Mouse (Mus musculus) R1 (cell line): ENCODE measurements around the gene Hils1.
A peak's percentile ranks its signal among the peaks of the same experiment; 100 is the strongest.
"Not testable (repeated sequence)": the region's sequence is repeated elsewhere in the genome, so short reads cannot be mapped to it uniquely, and the experiment has no call there.

Source experiments
- DNase-seq: peaks from one replicate; pipeline ENCODE4 v3.0.0-alpha.2; 2018; ENCODE audit warnings: low read depth, low spot score

The Hils1 gene

GRCm38 (mm10) chr11:94952169-94952568 is 15.2 kb upstream of the Hils1 start:
- peak; percentile 77 for DNase-seq

- DNase-seq, result no peak
Observed at GRCm38 (mm10) chr11:94955103-94955502, 12.3 kb upstream of the Hils1 start.

- DNase-seq, result peak; percentile 81
Observed at GRCm38 (mm10) chr11:94957693-94958064, 9.7 kb upstream of the Hils1 start.

GRCm38 (mm10) chr11:94958065-94958858 is 9.1 kb upstream of the Hils1 start:
- DNase-seq, result peak; percentile 88

GRCm38 (mm10) chr11:94962534-94963101 is 4.8 kb upstream of the Hils1 start:
- no peak for DNase-seq

- no peak for DNase-seq
Observed at GRCm38 (mm10) chr11:94968187-94968586, 794 bp downstream of the Hils1 start.

- not testable (repeated sequence) for DNase-seq
Observed at GRCm38 (mm10) chr11:94969709-94970108, 2.3 kb downstream of the Hils1 start.

GRCm38 (mm10) chr11:94970210-94970943 is 3.0 kb downstream of the Hils1 start:
- peak; percentile 76 for DNase-seq

GRCm38 (mm10) chr11:94971895-94972615 is 4.7 kb downstream of the Hils1 start:
- no peak for DNase-seq

GRCm38 (mm10) chr11:94972887-94973286 is 5.5 kb downstream of the Hils1 start:
- DNase-seq, result no peak

- no peak for DNase-seq
Observed at GRCm38 (mm10) chr11:94973313-94973712, 5.9 kb downstream of the Hils1 start.

- DNase-seq, result no peak
Observed at GRCm38 (mm10) chr11:94974951-94975350, 7.6 kb downstream of the Hils1 start.

- no peak for DNase-seq
Observed at GRCm38 (mm10) chr11:94976199-94976598, 8.8 kb downstream of the Hils1 start, which contains the start of gene Sgca. Sgca (minus strand) TSS chr11:94976327.

GRCm38 (mm10) chr11:94978178-94978915 is 11.0 kb downstream of the Hils1 start:
- DNase-seq, result no peak

GRCm38 (mm10) chr11:94978947-94979346 is 11.6 kb downstream of the Hils1 start:
- peak; percentile 94 for DNase-seq

GRCm38 (mm10) chr11:94979462-94980179 is 12.2 kb downstream of the Hils1 start:
- no peak for DNase-seq

- no peak for DNase-seq
Observed at GRCm38 (mm10) chr11:94985140-94985539, 17.7 kb downstream of the Hils1 start.

- no peak for DNase-seq
Observed at GRCm38 (mm10) chr11:94985822-94986221, 18.4 kb downstream of the Hils1 start.

GRCm38 (mm10) chr11:94986435-94986834 is 19.0 kb downstream of the Hils1 start:
- DNase-seq, result no peak

GRCm38 (mm10) chr11:94987341-94987740 is 19.9 kb downstream of the Hils1 start:
- peak; percentile 81 for DNase-seq
